Mouse (Mus musculus): ENCODE results near the gene Sdr9c7. TPM values are rescaled to one million over a fixed set of nuclear protein-coding genes. Genes with fewer than 3 reads are reported as not detected.

The Sdr9c7 gene
- polyA plus RNA-seq (2012; ENCODE audit: low replicate concordance), result not detected in 2 replicates

DNA sequence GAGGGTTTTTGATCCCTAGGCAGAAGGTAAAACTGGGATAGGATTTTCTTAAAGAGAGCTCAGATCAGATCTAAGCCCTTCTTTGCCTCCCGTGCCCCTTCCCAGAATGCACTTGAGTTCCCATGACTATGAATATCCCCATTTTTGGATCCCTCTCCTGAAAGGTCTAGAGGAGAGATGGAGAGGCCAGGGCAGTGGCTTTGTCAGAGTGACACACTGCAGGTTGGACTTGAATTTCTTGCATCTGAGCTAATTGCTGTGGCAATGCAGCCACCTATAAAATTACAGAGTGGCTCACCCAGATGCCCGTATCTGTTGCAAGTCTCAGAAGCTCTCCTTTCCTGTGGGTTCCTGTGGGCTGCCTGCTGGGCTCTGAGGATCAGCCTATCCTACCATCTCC lies at the start of gene Sdr9c7:
Sdr9c7 (plus strand) TSS at position 301 of the 400 bp plus-strand sequence.

GRCm38 (mm10) chr10:127849628-127850027 lies 48.7 kb upstream of the Sdr9c7 start, which contains the start of gene Rdh19:
Gene Rdh19, plus strand, starts transcription at chr10:127849928.

DNA sequence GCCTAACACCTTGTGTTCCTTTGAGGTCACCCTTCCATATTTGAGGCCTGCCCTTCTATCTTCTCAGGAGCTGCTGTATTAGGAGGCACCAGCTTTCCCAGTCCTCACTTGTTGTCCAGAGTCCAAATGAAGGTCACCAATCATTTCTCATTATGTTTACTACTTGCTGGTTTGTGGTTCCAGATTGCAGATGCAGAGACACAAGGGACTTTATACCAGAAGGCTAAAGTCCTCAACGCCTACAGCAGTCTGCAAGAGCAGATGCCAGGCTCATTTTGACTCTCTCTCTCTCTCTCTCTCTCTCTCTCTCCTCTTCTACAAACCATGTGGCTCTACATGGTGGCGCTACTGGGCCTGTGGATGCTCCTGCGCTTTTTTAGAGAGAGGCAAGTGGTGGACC lies 32.1 kb upstream of the Sdr9c7 start, which contains the start of gene Rdh16f2:
Rdh16f2 (plus strand) TSS at position 243 of the 400 bp plus-strand sequence.

DNA sequence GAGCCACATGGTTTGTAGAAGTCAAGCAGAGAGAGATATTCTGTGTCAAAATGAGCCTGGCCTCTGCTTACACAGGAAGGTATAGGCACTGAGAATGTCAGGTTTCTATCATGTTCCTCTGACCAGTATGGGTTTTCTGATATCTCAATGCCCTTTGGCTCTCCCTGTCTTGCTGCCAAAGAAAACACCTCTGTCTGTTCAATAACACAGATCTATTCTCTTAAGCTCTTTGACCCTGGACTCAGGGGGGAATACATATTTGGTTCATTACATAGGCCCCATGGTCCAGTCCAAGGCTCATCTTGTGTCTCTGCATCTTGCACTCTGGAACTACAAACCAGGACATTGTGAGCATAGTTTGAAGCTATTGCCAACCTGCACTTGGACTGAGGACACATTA lies 9.7 kb upstream of the Sdr9c7 start, which contains the start of gene Rdh7:
Rdh7 (minus strand) TSS at position 213 of the 400 bp plus-strand sequence.

Other genes with a start within 250 kb of the Sdr9c7 start
- 1.4 and 2.3 TPM in 2 replicates for gene Nemp1, start 231.6 kb upstream of the Sdr9c7 start, polyA plus RNA-seq (2012; ENCODE audit: low replicate concordance)
- 35.7 and 62.7 TPM in 2 replicates for gene Nab2, start 229.9 kb upstream of the Sdr9c7 start, polyA plus RNA-seq (2012; ENCODE audit: low replicate concordance)
- gene Myo1a, start 193.3 kb upstream of the Sdr9c7 start, polyA plus RNA-seq (2012; ENCODE audit: low replicate concordance), result 0.06 TPM in 1 of 2 replicates, not detected in the other
- gene Tac2, start 174.0 kb upstream of the Sdr9c7 start, polyA plus RNA-seq (2012; ENCODE audit: low replicate concordance), result 0.58 and 3.1 TPM in 2 replicates
- 3.1 and 3.6 TPM in 2 replicates for gene Zbtb39, start 159.0 kb upstream of the Sdr9c7 start, polyA plus RNA-seq (2012; ENCODE audit: low replicate concordance)
- 0.07 and 3.4 TPM in 2 replicates for gene Gpr182, start 146.8 kb upstream of the Sdr9c7 start, polyA plus RNA-seq (2012; ENCODE audit: low replicate concordance)
- 0.08 and 0.13 TPM in 2 replicates for gene Rdh1, start 138.8 kb upstream of the Sdr9c7 start, polyA plus RNA-seq (2012; ENCODE audit: low replicate concordance)
- 0.10 and 0.20 TPM in 2 replicates for gene Rdh16f1, start 138.7 kb upstream of the Sdr9c7 start, polyA plus RNA-seq (2012; ENCODE audit: low replicate concordance)
- 0.17 TPM in 1 of 2 replicates, not detected in the other for gene Rdh9, start 122.1 kb upstream of the Sdr9c7 start, polyA plus RNA-seq (2012; ENCODE audit: low replicate concordance)
- not detected in 2 replicates for gene Rdh16, start 97.4 kb upstream of the Sdr9c7 start, polyA plus RNA-seq (2012; ENCODE audit: low replicate concordance)
- gene Rdh19, start 48.6 kb upstream of the Sdr9c7 start, polyA plus RNA-seq (2012; ENCODE audit: low replicate concordance), result not detected in 2 replicates
- not detected in 2 replicates for gene Rdh16f2, start 32.0 kb upstream of the Sdr9c7 start, polyA plus RNA-seq (2012; ENCODE audit: low replicate concordance)
- not detected in 2 replicates for gene Rdh7, start 9.7 kb upstream of the Sdr9c7 start, polyA plus RNA-seq (2012; ENCODE audit: low replicate concordance)
- not detected in 2 replicates for gene Hsd17b6, start 109.1 kb downstream of the Sdr9c7 start, polyA plus RNA-seq (2012; ENCODE audit: low replicate concordance)
- 0.76 and 2.1 TPM in 2 replicates for gene Prim1, start 116.7 kb downstream of the Sdr9c7 start, polyA plus RNA-seq (2012; ENCODE audit: low replicate concordance)
- 23.9 and 119 TPM in 2 replicates for gene Naca, start 137.1 kb downstream of the Sdr9c7 start, polyA plus RNA-seq (2012; ENCODE audit: low replicate concordance)
- 75.1 and 109 TPM in 2 replicates for gene Ptges3, start 160.4 kb downstream of the Sdr9c7 start, polyA plus RNA-seq (2012; ENCODE audit: low replicate concordance)
- gene Atp5b, start 184.8 kb downstream of the Sdr9c7 start, polyA plus RNA-seq (2012; ENCODE audit: low replicate concordance), result 514 and 876 TPM in 2 replicates
- gene Baz2a, start 193.1 kb downstream of the Sdr9c7 start, polyA plus RNA-seq (2012; ENCODE audit: low replicate concordance), result 32.1 and 58.1 TPM in 2 replicates

Measured in hematopoietic multipotent progenitor cell, adult 10-12 weeks (in vitro differentiated cells).